Mouse (Mus musculus): ENCODE results near the gene Fam84b. TPM values are rescaled to one million over a fixed set of nuclear protein-coding genes. Genes with fewer than 3 reads are reported as not detected.
A peak's percentile ranks its signal among the peaks of the same experiment; 100 is the strongest.

The Fam84b gene
- total RNA-seq, 2 experiments from 2014 or later, result 5.1 to 5.7 TPM

- DNase-seq, result no peak
Measured at GRCm38 (mm10) chr15:60832586-60832985, 21.0 kb downstream of the Fam84b start.

GRCm38 (mm10) chr15:60826226-60826625 is 27.4 kb downstream of the Fam84b start:
- DNase-seq, result no peak

- peak; percentile 91 for DNase-seq
Measured at GRCm38 (mm10) chr15:60824751-60825227, 28.8 kb downstream of the Fam84b start.

GRCm38 (mm10) chr15:60823870-60824709 is 29.5 kb downstream of the Fam84b start:
- DNase-seq, result peak; percentile 30

- no peak for DNase-seq
Measured at GRCm38 (mm10) chr15:60823620-60823869, 30.0 kb downstream of the Fam84b start.

- DNase-seq, result peak; percentile 69
Measured at GRCm38 (mm10) chr15:60822803-60823619, 30.6 kb downstream of the Fam84b start.

- peak; percentile 20 for DNase-seq
Measured at GRCm38 (mm10) chr15:60822101-60822802, 31.3 kb downstream of the Fam84b start.

- DNase-seq, result no peak
Measured at GRCm38 (mm10) chr15:60818500-60818899, 35.1 kb downstream of the Fam84b start.

- no peak for DNase-seq
Measured at GRCm38 (mm10) chr15:60816478-60816877, 37.1 kb downstream of the Fam84b start.

- DNase-seq, result no peak
Measured at GRCm38 (mm10) chr15:60814542-60814941, 39.0 kb downstream of the Fam84b start.

- no peak for DNase-seq
Measured at GRCm38 (mm10) chr15:60793041-60793673, 60.4 kb downstream of the Fam84b start.

GRCm38 (mm10) chr15:60789084-60789483 is 64.5 kb downstream of the Fam84b start:
- DNase-seq, result no peak

GRCm38 (mm10) chr15:60783761-60784160 is 69.8 kb downstream of the Fam84b start:
- no peak for DNase-seq

GRCm38 (mm10) chr15:60779531-60779973 is 74.0 kb downstream of the Fam84b start:
- DNase-seq, result no peak

- no peak for DNase-seq
Measured at GRCm38 (mm10) chr15:60779063-60779462, 74.5 kb downstream of the Fam84b start.

Other genes with a start within 250 kb of the Fam84b start
- gene A1bg, start 69.2 kb upstream of the Fam84b start, total RNA-seq (2021), result not detected